Mouse (Mus musculus) bone marrow, adult 2 months (tissue): ENCODE measurements at regions not wholly inside any gene's neighbourhood (a gene's known extent, or its start where the extent isn't known, plus 50 kb on each side); places are given as distances from the start of the nearest gene placed in this dataset.

ENCODE experiments used
- H3K27ac ChIP-seq: fragments of 200-500 bp; 2 replicates; pipeline ENCODE4 v1.5.1; 2012; ENCODE audit warnings: low read depth, mild to moderate bottlenecking, control low read depth, inconsistent platforms, low read length; ENCODE audit not compliant: control insufficient read depth, poor library complexity, insufficient read depth
- H3K4me1 ChIP-seq: fragments of 200-500 bp; 2 replicates; pipeline ENCODE4 v1.6.1; 2011; ENCODE audit warnings: low read length; ENCODE audit not compliant: control insufficient read depth, insufficient read depth
- H3K4me3 ChIP-seq: fragments of 200-500 bp; replicated peaks from 2 replicates; pipeline ENCODE3; 2011; ENCODE audit warnings: mild to moderate bottlenecking, low read depth, low read length, control low read depth; ENCODE audit not compliant: control insufficient read depth
- CTCF ChIP-seq: fragments of 200-500 bp; IDR thresholded peaks from 2 replicates; pipeline ENCODE4 v1.5.1; 2011; ENCODE audit warnings: low read length, control low read depth; ENCODE audit not compliant: control insufficient read depth, insufficient read depth
- POLR2A ChIP-seq: fragments of 200-500 bp; IDR thresholded peaks from 2 replicates; pipeline ENCODE4 v1.6.1; 2011; ENCODE audit warnings: low read depth, mild to moderate bottlenecking, control low read depth, low read length, borderline replicate concordance; ENCODE audit not compliant: control insufficient read depth
- WGBS: fragments of 180-500 bp; shearing (Covaris S2); methylation state at CpG from one replicate; pipeline ENCODE4 v1.1.7; 2018; 5-methylcytosine and 5-hydroxymethylcytosine counted together

DNA sequence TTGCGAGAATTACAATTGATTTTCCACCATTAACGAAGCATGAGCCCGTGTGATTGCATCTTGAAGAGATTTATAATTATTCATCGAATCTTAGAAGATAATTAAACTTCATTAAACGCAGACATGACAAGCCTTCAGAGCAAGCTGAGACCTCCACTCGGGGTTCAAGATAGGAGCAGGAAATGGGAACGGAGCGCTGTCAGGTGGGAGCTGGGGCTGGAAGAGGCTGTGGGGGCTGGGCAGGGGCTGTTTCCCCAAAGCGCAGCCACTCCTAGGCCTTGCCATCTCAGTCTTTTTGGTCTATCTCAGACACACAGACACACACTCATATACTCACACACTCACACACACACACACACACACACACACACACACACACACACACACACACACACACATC lies 52.6 kb upstream of the Disp3 start:
- Histone ChIP-seq H3K27ac (no peak overlapping the region), H3K4me3 (no peak overlapping the region), H3K4me1 (no peaks in the 10 kb centered on the region)
- no peak for TF ChIP-seq CTCF
- TF ChIP-seq POLR2A = no peak
- 80% methylated on average over 9 of the region's 9 CpGs for WGBS

DNA sequence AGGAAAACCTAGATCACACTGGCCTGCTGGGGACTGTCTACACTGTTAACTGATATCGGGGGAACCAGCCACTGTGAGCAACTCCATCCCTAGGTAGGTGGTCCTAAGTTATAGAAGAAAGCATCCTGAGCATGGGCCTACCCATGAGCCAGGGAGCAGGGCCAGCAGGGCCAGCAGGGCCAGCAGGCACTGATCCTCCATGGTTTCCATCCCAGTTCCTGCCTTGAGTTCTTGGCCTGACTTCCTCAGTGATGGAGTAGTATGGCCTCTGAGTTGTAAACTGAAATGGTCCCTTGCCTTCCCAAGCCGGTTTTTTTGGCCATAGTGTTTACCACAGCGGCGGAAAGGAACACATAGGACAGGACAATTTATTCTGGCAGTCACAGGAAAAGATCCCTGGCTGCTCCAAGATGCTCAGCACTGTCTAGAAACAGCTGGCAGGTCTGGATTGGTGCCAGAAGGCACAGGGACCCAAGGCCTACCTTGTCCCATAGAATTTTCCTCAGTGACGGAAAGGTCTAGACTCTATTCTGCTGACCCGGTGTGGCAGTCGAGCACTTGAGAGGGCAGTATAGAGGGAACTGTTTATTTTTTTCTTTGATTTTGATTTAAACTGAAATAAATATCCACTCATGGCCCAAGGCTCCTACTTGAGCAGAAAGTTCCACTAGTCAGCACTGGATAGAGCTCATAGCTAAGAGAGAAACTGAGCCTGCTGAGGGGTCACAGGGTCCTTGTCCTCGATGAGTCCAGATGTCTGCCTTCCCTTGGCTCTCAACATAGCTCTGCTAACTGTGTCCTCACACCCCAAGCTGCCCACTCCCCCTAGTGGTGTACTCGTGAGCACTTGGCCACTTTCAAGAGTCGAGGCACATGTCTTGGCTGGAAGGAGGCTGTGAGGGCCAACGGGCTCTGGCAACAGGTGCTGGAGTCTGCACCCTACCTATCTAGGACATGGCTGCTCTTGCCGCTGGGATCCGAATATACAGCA lies 50.4 kb upstream of the Disp3 start:
- TF ChIP-seq CTCF (peak; percentile 26; the same call in 1 of the 2 replicates), POLR2A (no peak)
- Histone ChIP-seq H3K27ac (no peak overlapping the region), H3K4me1 (no peaks in the 10 kb centered on the region), H3K4me3 (no peak overlapping the region)
- 57% methylated on average over 13 of the region's 13 CpGs for WGBS
